Mouse (Mus musculus) ovary, postnatal 14 days (tissue): ENCODE results near the gene Ankrd23.

Source experiments
- DNase-seq: peaks from one replicate; pipeline ENCODE4 v3.0.0; 2022; ENCODE audit warnings: low spot score

Gene Ankrd23

DNA sequence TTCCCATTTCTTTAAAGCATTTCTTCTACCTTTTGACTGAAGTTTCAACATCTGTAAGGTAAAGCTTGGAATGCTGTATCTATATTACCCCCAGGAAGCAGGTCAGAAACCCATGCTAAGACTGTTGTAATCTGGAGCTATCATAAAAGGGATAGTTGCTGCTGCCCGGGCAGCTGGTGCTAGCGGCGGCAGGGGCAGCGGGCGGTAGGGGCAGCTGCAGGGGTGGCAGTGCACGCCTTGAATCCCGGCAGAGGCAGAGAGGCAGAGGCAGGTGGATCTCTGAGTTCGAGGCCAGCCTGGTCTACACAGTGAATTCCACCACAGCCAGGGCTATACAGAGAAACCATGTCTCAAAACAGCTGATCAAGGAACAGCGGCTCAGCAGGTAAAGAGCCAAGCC, 6.2 kb upstream of the Ankrd23 start:
- DNase-seq, result no peak

DNA sequence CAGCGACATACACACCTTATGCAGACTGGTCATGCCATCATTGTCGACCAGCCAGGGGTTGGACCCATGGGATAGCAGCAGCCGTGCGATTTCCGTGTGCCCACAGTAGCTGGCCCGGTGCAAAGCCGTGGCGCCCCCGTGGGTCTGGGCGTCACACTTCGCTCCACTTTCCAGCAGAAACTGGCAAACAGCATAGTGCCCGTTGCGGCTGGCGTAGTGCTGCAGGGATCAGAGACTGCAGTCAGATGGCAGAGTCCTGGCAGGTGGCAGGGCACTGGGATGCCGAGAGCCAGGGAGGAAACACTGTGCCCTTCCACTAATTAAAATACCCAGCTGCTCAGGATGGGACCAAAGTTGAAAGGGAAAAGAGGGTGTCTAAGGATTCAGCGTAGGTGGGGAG, 5.2 kb upstream of the Ankrd23 start:
- DNase-seq, result no peak

DNA sequence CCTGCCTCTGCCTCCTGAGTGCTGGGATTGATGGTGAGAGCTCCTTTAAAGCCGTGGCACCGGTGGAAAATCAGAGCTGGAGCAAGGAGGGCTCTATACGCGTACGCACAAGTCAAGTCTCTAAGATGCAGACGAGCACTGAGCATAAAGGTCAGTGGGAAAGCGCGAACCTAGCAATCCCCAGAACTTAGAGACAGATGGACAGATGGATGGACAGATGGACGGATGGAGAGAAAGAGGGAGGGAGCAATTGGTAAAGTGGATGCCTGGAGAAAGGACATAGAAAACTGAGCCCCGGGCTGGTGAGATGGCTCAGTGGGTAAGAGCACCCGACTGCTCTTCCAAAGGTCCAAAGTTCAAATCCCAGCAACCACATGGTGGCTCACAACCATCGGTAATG, 4.1 kb upstream of the Ankrd23 start:
- no peak for DNase-seq

DNA sequence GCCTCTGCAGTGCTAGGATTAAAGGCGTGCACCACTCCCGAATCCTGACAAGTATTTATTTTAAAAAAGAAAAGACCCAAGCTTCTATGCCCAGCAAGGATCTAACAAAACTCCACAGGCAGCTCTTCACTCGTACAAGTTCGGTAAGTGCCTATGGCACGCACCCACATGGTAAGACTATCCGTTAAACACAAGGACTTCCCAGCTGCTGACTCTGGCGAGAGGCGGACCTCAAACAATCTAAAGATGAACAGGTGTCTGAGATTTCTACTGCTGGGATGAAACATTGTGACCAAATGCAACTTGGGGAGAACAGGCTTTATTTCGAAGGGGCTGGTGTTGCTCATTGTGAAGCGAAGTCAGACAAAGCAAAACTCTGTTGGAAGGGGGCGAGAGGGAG, 3.4 kb upstream of the Ankrd23 start:
- DNase-seq, result no peak

DNA sequence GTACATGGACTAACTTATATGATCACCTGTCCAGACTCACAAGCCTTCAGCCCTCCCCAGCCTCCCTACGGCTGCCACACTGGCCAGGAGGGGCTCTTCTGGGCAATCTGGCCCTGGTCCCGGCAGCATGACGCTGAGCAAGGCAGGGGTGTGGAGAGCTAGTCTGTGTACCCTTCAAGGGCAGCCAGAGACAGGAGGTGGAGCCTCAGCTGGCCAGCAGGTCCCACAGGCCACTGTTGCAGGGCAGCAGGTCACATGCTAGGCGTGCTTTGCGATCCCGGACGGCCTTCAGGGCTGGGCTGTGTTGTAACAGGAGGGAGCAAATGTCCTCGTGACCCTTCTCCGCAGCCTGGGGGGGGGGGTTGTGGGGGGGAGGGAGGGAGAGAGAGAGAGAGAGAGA, 2.5 kb upstream of the Ankrd23 start, which contains the start of gene Gm42417:
Gene Gm42417 (minus strand): TSS at position 244 of the 400 bp plus-strand sequence.
- DNase-seq, result no peak

DNA sequence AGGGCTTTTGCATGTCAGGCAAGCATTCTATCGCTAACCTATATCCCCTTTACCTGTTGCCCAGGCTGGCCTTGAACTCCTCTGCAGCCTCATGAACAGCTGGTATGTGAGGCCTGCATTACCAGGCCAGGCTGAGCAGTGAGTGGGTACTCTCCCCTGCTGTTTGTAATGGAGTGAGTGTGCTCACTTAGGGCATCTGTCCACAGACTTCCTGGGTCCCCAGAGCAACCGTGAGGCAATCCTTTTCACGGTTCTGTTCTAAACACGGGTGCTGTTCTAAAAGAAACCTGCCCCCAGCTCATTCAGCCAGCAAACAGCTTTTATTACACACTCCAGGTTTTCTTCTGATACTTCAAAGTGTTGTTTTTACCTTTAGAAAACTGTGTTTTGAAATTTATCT, 2.0 kb upstream of the Ankrd23 start:
- DNase-seq, result no peak

DNA sequence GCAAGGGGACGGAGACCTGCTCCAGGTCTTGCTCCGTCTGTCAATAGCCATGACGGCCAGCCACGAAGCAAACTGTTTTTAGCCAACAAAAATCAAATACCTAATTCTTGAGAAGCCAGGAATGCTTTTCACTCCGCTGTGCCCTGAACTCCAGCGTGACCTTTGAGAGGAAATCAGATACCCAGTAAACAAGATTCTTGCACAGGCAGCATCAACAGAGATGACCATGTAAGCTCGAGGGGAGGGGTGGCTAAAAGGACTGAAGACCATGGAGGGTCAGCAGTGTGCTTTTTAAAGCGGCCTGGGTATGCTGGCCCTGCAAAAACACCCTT, 320 bp downstream of the Ankrd23 start:
- DNase-seq, result no peak

DNA sequence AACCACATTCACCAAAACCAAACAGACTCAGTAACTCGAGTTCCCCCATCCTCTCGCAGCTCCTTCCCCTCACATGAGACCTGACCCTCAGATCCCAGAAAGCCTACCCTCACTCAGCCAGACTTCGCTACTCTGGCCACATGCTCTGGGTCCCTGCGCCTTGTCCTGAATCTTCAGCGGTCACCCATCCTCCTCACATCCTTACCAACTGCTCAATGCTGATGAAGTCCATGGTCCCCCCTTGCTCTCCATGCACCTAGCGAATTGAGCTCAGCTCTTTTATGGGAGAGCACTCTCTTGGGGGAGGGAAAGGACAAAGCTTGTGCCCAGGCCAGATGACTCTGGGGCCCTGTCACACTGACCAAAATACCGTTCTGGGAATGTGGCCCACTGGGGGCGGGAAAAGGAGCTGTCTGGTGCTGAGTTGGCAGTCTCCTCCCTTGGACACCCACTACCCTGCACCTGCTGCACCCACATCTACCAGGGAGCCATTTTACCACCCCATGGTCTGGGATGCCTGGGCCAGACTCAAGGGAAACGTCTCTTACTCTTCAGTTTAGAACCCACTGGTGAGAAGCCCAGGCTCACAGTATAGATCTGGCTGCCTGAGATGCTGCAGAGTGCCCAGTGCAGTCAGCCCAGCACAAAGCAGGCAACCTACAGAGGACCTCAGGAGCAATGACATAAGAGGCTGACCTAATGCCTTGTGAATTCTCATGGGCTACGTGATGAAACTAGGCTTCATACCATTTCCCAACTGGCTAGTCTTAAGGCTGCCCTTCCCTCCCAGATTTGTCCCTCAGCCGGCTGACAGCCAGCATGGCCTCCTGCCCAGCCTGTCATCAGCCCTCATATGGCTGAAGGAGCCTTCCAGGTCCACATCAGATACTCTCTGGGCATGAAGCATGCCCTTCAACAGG, 946 bp downstream of the Ankrd23 start:
- DNase-seq, result no peak

DNA sequence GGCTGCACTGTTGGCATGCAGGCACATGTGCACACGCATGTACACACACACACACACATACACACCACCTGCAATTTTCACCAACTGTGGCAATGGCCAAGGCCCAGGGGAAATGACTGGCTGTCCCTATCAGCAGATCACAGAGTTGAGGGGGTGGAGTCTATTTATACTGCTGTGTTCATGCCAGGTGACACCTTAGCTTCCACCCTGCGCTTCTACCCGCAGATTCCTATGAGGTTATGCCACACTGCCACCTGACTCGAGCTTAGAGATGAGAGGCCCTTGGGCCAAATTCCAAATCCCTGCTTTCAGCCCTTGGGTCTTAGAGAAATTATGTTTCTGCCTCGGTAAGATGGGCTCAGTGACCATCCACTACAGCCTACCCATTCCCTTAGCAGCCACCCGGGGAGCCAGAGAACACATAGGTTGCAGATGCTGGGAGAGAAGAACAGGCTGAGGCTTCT, 2.1 kb downstream of the Ankrd23 start:
- no peak for DNase-seq

DNA sequence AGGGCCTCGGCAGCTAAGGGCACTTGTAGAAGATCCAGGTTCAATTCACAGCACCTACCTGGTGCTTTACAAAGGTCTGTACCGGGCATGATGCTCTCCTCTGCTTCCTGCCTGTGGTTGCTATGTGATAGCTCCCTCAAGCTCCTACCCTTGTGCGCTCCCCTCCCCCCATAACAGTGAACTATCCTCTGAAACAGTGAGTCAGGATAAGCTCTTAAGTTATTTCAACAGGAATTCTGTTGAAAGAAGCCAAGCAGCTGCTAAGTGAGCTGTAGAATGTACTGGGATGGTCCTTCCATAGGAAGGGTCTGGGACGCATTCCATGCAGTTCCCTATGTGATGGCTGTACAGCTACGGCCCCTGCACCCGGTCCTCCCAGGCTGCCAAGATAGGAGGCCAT, 3.1 kb downstream of the Ankrd23 start:
- no peak for DNase-seq

DNA sequence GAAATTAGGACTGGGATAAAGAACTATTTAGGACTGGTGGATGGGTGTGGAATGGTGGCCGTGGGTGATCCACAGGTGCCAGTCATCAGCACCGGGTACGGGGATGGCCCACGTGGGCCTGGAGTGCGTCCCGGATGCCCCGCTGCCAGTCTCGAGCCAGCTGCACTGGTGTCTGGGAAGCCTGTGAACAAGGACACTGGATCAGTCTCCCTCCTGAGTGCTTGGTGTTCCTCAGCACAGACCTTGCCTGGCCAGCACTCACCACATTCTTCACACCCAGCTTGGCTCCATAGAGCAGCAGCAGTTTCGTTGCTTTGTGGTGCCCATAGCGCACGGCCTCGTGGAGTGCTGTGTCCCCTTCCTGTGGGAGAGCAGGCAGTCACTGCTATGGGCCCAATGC, 5.2 kb downstream of the Ankrd23 start:
- DNase-seq, result no peak

DNA sequence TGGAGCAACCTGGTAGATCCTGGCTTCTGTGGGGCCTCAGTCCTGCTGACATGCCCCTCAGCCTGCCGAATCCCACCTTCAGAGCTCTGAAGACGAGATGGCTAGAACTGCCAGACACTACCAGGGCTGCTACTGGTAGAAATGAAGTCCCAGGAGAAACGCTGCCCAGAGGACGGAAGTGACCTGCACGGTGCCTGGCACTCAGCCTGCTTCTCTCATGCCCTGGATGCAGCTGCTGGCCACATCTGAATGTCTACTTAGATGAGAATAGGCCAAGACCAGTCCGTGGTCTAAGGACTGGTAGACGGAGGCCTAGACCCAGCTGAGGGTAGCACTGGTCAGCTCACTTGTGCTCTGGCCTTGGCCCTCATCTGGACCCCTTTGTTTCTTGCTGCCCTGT, 5.7 kb downstream of the Ankrd23 start:
- DNase-seq, result no peak

DNA sequence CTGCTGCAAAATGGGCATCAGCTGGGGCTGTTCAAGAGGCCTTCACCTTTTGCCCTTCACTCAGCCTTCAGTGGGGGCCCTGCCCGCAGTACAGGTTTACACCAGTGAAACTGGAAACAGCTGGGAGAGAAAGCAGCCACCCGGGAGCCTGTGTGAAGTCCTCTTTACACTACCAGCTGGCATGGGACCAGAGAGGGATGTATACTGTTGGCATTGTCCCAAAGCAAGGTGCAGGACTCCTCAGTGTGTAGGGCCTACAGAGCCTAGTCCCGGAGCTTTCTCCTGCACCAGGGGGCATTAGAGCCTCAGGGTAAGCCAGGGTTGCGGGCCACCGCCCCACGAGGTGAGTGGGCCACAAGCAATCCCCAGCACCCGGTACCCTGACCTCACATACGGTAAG, 6.2 kb downstream of the Ankrd23 start:
- no peak for DNase-seq

DNA sequence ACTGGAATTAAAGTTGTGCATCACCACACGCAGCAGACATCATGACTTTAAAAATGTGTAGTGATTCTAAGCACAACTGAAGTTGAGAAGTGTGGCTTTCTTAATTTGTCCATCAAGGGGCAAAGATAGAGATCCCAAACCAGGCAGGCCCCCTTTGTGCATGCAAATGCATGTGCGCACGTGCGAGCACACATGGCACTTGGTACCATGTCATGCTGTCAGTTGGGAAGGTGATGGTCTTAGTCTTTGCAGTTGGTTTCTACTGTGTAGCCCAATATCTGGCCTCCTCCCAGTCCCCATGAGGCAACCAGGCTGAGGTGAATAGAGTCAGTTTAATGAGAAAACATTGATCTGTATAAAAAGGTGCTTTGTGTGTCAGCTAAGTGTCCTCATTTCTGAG, 6.8 kb downstream of the Ankrd23 start:
- DNase-seq, result no peak

DNA sequence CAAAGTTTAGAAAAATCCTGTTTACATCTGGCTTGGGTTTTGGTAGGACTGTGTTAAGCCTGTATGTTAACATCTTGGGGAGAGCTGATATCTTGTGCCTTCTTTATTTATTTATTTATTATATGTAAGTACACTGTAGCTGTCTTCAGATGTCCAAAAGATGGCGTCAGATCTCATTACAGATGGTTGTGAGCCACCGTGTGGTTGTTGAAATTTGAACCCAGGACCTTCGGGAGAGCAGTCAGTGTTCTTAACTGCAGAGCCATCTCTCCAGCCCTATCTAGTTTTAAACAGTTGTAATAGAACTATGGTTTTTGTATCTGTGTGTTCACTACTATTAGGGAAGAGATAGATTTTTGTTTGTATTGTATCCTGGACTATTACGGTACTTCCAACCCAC, 7.4 kb downstream of the Ankrd23 start:
- no peak for DNase-seq

DNA sequence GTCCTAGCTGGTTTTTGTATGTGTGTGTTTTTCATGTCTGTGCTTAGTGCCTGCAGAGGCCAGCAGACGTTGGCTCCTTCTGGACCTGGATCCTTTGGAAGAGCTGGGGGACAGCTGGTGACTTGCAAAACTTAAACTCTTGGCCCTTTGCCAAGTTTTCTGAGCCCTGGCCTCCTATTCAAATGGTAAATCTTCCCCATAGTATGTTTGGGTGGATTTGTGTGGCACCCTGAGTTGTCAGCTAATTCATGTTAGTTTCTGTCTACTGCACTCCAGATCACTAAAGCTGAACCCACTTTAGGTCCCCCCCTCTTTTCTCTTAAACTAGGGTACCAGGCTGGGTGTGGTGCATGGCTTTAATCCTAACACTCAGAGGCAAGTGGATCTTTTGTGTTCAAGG, 8.3 kb downstream of the Ankrd23 start:
- no peak for DNase-seq

DNA sequence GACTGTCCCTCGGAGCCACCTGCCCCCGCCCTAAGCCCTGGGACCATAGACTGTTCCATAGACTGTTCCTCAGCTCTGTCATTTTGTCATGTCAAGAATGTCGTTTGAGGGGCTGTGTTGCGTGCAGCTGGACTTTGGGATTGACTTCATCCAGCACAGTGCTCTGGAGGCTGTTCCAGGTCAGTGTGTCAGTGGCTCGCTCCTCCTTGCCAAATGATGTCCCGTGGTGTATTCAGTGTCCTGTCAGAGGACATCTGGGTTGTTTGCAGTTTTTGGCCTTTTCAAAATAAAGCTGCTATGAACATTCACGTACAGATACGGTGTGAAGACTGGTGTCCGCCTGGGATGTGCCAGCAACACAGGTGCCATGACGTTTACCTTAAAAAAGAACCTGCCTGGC, 9.8 kb downstream of the Ankrd23 start:
- no peak for DNase-seq

DNA sequence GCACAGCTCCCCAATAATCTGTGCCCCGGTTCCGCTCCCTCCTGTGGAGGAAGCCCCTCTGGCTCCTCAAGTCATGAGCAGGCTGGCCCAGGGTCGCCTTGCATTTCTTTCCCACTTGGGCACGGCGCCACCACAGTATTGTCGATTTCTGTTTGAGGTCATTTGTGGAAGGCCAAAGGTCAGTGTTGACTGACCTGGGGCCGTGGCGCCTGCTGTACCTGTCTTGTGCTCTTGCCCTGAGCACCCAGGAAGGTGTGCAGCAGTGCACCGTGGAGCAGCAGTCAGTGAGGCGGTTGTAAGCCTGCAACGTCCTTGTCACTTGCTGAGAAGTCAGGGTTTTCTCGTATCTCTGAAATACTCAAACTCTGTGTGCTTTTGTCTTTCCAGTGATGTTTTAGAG, 10.9 kb downstream of the Ankrd23 start:
- no peak for DNase-seq

DNA sequence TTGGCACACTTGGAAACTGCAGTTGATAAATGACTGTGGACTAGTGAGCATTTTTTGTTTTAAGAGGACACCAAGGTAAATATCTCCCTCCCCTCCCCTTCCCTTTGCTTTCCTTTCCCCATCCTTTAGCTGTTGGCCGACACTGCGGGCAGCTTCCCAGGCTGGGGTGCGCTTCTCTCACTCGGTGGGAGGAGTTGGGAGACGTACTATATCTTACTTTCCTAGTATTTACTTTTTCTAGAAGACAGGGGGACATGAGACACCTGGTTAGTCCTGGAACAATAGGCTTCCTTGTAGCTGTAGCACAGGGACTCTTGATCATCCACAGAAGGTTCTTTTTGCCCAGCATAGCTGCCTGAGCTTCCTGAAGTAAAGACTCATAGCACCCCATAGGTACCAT, 12.6 kb downstream of the Ankrd23 start:
- DNase-seq, result no peak

DNA sequence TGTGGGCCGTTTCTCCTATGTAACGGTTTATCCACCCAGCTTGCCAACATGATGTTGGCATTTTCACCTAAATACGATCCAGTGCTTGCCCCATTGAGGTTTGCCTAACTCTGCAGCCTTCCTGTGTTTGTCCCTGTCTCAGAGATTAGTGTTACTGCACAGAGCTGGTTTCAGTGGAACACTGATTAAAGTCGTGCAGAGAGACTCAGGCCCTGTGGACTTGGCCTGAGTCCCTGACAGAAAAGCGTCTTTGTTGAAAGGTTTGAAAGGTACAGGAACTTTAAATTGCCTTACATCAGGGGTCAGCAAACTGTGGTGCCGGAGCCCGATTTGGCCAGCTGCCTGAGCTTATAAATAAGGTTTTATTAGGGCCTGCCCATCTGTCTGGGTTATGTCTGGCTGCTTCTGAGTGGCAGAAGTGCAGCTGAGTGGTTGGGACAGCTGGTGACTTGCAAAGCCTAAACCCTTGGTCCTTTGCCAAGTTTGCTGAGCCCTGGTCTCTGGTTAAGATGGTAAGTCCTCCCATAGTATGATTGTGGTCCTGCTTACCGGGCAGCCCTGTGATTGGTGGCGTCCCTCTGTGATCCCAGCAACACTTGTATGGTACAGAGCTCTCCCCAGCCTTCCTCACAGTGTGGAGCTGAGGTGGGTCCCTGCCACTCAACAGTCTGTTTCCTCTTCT, 13.2 kb downstream of the Ankrd23 start:
- DNase-seq, result no peak

DNA sequence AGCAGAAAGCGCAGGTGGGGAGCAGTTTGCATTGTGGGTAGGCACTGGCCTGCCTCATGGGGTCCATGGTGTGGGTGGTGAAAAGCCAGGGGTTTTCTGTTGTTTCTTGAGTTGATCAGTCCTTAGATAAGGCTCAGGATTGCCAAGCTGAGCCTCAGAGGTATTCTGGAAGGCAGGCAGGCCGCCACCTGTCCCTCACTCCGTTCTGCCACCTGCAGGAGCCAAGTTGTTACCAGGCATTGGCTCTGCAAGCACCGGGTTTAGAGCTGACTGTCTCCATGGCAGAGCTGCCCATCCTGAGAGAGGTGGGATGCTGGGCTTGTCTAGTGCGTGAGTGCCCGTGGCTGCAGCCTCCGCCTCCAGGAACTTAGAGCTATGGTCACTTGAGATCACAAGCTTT, 14.5 kb downstream of the Ankrd23 start:
- no peak for DNase-seq

DNA sequence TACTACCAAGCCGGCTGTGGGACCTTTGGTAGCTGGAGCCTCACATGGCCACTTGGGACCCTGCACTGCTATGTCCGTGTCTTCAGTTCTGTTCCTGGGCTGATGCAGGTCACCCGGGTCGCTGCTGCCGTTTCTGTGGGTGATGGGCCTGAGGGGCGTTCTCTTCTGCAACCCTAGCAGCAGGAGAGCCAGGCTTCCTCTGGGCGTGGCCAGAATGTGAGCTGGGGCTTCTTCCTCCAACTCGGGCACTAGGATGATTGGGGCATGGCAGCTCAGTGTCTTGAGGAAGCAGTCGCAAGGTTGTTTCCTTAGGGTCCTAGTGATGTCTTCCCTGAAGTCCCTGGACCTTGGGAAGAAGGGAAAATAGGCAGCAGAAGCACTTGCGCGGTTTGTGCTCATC, 17.1 kb downstream of the Ankrd23 start:
- DNase-seq, result no peak

DNA sequence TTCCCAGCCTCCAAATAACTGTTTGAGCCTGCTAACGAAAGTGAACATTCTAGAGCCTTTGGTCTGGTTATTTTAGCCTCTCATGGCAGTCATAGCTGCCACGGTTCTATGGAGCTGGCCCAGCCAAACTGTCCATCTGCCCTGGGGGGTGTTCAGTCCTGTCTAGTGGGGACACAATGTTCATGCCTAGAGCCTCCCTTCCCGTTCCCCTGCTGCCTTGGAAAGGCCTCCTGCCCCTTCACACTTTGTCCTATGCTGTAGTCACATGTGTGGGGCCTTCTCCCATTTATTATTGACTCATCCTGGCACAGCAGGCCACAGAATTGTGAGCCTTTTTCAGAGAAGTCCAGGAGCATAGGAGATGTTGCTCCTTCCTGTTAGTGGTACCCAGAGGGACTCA, 18.4 kb downstream of the Ankrd23 start:
- no peak for DNase-seq

DNA sequence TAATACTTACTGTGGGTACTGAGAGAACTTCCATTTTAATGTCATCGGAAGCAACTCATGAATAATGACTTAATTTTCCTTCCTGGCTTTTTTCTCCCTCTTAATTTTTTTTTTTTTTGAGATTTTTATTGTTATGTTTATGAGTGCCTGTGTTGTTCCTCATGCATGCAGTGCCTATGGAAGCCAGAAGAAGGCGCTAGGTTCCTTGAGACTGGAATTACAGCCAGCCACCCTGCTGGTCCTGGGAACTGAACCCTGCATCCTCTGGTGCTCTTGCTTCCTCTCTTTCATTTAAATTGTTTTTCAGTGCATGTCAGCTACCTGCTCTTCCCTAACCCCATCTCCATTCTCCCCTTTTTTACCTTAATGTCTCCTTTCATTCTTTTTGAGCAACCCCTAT, 23.0 kb downstream of the Ankrd23 start:
- no peak for DNase-seq
